Mouse (Mus musculus) embryonic facial prominence, embryonic 14.5 days (tissue): Measurements from ENCODE around the gene Tfcp2l1. TPM values are rescaled to one million over a fixed set of nuclear protein-coding genes. Genes with fewer than 3 reads are reported as not detected.
"Not testable (repeated sequence)": the region's sequence is repeated elsewhere in the genome, so short reads cannot be mapped to it uniquely, and the experiment has no call there.

ENCODE experiments used
- ATAC-seq: fragments of 200-750 bp; cut with Nextera tagmentation; 2 replicates; pipeline ENCODE4 v1.8.0; 2017; ENCODE audit warnings: low read depth, moderate number of reproducible peaks, moderate TSS enrichment
- DNase-seq: peaks from one replicate; pipeline ENCODE4 v3.0.0-alpha.2; 2015; ENCODE audit warnings: low spot score
- H3K27ac ChIP-seq: fragments of 300-500 bp; sonication (generic); replicated peaks from 2 replicates; pipeline ENCODE4 v1.5.1; 2014; ENCODE audit warnings: low read depth, mild to moderate bottlenecking, low read length, moderate library complexity
- H3K27me3 ChIP-seq: fragments of 300-500 bp; sonication (generic); replicated peaks from 2 replicates; pipeline ENCODE4 v1.6.1; 2014; ENCODE audit warnings: low read length; ENCODE audit not compliant: control insufficient read depth, insufficient read depth
- H3K36me3 ChIP-seq: fragments of 300-500 bp; sonication (generic); 2 replicates; pipeline ENCODE4 v1.6.1; 2014; ENCODE audit warnings: low read length, mixed read lengths; ENCODE audit not compliant: control insufficient read depth, insufficient read depth
- H3K4me1 ChIP-seq: fragments of 300-500 bp; sonication (generic); 2 replicates; pipeline ENCODE4 v1.6.1; 2014; ENCODE audit warnings: antibody characterized with exemption, low read length; ENCODE audit not compliant: control insufficient read depth, insufficient read depth
- H3K4me2 ChIP-seq: fragments of 300-500 bp; sonication (generic); 2 replicates; pipeline ENCODE4 v1.6.1; 2014; ENCODE audit warnings: low read depth, mild to moderate bottlenecking, low read length, moderate library complexity, mixed read lengths
- H3K4me3 ChIP-seq: fragments of 300-500 bp; sonication (generic); 2 replicates; pipeline ENCODE4 v1.5.1; 2014; ENCODE audit warnings: low read depth, mild to moderate bottlenecking, low read length
- H3K9ac ChIP-seq: fragments of 300-500 bp; sonication (generic); 2 replicates; pipeline ENCODE4 v1.6.1; 2014; ENCODE audit warnings: low read depth, mild to moderate bottlenecking, low read length, moderate library complexity, mixed read lengths
- H3K9me3 ChIP-seq: fragments of 300-500 bp; sonication (generic); 2 replicates; pipeline ENCODE4 v1.6.1; 2016; ENCODE audit warnings: low read length; ENCODE audit not compliant: control insufficient read depth
- WGBS: fragments of 180-500 bp; shearing (Covaris S2); extraction: QIAGEN DNeasy Blood & Tissue Kit; methylation state at CpG from one replicate; pipeline ENCODE4 v1.1.7; 2014; 5-methylcytosine and 5-hydroxymethylcytosine counted together
- polyA plus RNA-seq: library from polyadenylated mRNA; unstranded; fragments of >200 nt; fragmentation: Nextera tagmentation; extraction: Ambion mirVana; gene quantifications from 2 replicates; pipeline ENCODE4 v1.2.1, GENCODE M21; 2014

Tfcp2l1 gene
- polyA plus RNA-seq, 1 experiment from 2014 or later: 2.8 TPM

DNA sequence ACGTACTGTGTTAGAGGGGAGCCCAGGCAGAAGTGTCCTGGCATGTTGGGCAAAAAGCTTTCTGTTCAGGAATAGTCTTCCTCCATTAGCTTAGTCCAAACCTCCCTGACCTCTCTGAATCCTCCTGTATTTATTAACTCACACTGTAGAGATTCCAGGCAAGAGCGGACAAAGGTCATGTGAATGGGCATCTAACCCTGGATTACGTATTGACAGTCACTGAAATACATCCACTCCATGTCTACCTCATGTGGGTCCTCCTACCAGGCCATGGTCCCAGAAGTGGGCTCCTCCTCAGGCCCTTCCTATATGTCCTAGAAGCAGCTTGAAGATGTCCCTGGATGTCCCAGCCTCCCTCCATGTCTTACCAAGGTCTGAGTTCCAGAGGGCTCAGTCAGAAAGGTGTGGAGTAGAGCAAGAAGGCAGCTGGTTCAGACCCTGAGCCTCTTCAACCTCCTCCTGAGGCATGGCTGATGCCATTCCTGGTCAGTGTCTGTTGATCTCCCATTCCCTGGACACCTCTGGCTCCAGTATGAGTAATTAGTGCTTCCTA lies 14.0 kb upstream of the Tfcp2l1 start:
- H3K36me3 ChIP-seq: peaks cover 17% of the 10 kb centered on the region; the same call in 1 of the 2 replicates
- H3K9ac ChIP-seq: no peak overlapping the region
- H3K4me2 ChIP-seq: no peak overlapping the region
- no peaks in the 10 kb centered on the region for H3K4me1 ChIP-seq
- no peak overlapping the region for H3K27ac ChIP-seq
- WGBS: 92% methylated on average over 3 of the region's 3 CpGs
- no peak for DNase-seq
- H3K4me3 ChIP-seq: no peak overlapping the region
- no peak for ATAC-seq
- no peaks in the 10 kb centered on the region for H3K27me3 ChIP-seq
- no peaks in the 10 kb centered on the region for H3K9me3 ChIP-seq

DNA sequence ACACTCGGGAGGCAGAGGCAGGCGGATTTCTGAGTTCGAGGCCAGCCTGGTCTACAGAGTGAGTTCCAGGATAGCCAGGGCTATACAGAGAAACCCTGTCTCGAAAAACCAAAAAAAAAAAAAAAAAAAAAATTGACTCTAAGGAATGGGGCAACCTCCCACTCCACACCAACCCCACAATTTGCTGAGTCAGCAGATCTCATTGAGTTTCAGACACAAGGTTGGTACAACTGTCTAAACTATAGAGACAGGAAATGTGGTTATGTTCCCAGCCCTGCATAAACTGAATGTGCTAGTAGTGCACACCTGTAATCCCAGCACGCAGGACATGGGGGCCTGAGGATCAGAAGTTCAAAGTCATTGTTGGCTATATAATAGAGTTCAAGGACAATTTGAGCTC lies 6.7 kb upstream of the Tfcp2l1 start:
- H3K9me3 ChIP-seq, H3K4me1 ChIP-seq, H3K9ac ChIP-seq, H3K4me2 ChIP-seq, H3K27me3 ChIP-seq, DNase-seq, ATAC-seq, H3K36me3 ChIP-seq, H3K4me3 ChIP-seq, H3K27ac ChIP-seq: not testable (repeated sequence)
- WGBS: 84% methylated on average over 5 of the region's 5 CpGs

DNA sequence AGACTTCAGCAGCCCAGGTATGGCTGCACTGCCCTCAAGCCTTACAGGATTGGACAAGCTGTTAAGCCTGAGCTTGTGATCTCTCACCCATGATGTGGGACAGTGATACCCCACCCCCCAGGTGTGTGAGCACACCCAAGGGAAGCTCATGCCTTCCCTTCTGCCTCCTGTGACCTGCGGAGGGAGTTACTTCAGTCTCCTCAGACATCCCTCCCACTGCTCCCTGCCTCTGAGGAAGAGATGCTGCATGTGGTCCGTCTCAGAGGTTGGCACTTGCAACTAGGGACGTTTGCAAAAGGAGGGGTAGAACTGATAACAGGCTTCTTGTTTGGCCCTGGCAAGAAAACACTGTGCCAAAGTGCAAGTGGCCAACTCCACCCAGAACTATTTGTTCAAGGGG lies 4.9 kb upstream of the Tfcp2l1 start:
- Histone ChIP-seq H3K9me3 (no peaks in the 10 kb centered on the region), H3K9ac (no peak overlapping the region), H3K36me3 (no peaks in the 10 kb centered on the region), H3K4me1 (no peaks in the 10 kb centered on the region), H3K4me2 (no peak overlapping the region), H3K27me3 (peaks cover 16% of the 10 kb centered on the region), H3K4me3 (no peak overlapping the region), H3K27ac (no peak overlapping the region)
- DNase-seq: no peak
- ATAC-seq: no peak
- 64% methylated on average over 3 of the region's 3 CpGs for WGBS

DNA sequence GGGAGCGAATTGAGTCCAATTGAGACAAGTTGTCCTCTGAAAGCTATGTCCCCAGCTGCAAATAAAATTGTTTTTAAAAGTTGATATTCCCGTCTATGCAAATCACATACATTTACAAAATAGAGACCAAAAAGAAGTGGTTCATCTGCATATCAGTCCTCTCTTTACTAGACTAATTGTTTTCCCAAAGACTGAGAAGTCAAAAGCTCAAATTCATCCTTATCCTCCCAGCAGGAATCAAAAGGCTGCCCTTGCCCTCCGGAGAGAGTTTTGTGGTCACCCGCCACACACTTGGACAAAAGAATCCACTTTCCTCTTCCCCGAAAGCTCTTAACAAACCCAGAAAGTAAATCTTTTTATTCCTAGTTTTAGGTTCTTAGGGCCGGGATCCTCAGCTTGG lies 2.3 kb upstream of the Tfcp2l1 start:
- no peak for DNase-seq
- WGBS: 25% methylated on average over 6 of the region's 6 CpGs

DNA sequence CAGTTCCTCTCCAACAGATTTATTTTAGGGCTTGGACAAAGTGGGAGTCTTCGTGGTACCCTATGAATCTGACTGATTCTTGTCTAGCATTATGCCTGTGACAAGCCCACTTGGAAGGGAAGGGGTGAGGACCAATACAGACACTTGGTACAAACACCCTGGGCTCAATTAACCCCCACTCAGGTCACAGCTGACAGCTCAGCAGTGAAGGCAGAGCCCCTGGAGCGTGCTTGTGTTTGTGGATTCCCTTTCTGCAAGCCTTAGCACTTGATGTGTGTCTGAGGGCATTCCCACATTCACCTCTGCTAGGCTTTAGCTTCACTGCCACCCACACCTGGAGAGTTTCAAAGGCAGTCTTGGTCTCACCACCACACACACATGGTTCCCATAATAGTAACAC lies 1.8 kb upstream of the Tfcp2l1 start:
- Histone ChIP-seq H3K36me3 (no peaks in the 10 kb centered on the region), H3K9me3 (no peaks in the 10 kb centered on the region), H3K9ac (no peak overlapping the region), H3K4me3 (no peak overlapping the region), H3K27me3 (peaks cover 27% of the 10 kb centered on the region), H3K4me2 (no peak overlapping the region), H3K4me1 (no peaks in the 10 kb centered on the region), H3K27ac (no peak overlapping the region)
- DNase-seq (no peak), ATAC-seq (no peak)
- WGBS: 40% methylated on average over 2 of the region's 2 CpGs

More for the DNA sequence above, 2.3 kb upstream of the Tfcp2l1 start:
- ATAC-seq: no peak
- no peaks in the 10 kb centered on the region for H3K9me3 ChIP-seq
- H3K4me3 ChIP-seq: no peak overlapping the region
- no peaks in the 10 kb centered on the region for H3K36me3 ChIP-seq
- no peak overlapping the region for H3K4me2 ChIP-seq
- H3K27ac ChIP-seq: no peak overlapping the region
- H3K9ac ChIP-seq: no peak overlapping the region
- peaks cover 27% of the 10 kb centered on the region for H3K27me3 ChIP-seq
- H3K4me1 ChIP-seq: no peaks in the 10 kb centered on the region

DNA sequence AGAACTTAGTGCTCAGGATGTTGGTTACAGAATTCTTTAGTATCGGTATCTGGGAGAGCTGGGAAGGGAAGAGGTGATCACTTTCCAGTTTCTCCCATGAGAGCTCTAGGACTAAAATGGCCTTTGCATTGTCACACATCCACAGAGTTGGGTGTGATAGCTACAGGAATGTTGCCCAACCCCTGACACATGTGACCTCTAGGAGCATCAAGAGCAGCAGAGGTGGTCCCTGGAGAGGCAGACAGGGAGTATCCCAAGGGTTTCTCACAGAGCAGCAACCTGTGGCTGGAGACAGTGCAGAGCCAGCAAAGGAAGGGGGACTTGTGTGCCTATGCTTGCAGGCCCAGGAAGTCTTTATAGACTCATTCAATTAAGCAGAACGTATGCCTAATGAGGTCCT lies 1.3 kb upstream of the Tfcp2l1 start:
- 76% methylated on average over 2 of the region's 2 CpGs for WGBS
- ATAC-seq (no peak), DNase-seq (no peak)
- Histone ChIP-seq H3K9ac (no peak overlapping the region), H3K27me3 (peaks cover 27% of the 10 kb centered on the region), H3K36me3 (no peaks in the 10 kb centered on the region), H3K4me2 (no peak overlapping the region), H3K4me3 (no peak overlapping the region), H3K4me1 (no peaks in the 10 kb centered on the region), H3K9me3 (no peaks in the 10 kb centered on the region), H3K27ac (no peak overlapping the region)

DNA sequence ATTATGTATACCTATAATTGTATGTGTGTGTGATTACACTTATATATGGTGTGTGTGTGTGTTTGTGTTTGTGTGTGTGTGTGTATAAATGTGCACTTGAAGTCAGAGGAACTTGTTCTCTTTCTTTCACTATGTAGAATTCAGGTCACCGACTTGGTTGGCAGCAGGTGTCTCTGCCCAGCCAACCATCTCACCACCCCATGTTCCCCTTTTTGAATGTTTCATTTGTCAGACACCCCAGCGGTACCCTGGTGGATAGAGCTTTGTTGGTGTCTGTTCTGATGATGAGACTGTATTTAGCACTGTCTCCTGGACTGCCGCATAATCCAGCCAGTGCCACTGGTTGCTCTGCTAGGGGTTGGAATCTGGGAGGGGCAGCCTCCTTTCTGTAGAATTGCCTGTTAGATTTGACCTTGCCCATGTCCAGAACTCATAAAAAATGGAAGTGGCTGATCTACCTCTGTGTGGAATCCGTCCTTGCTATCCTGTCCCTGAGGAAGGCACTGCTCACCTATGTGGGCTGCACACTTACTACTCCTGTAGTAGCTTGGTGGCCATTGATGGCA lies 5.8 kb downstream of the Tfcp2l1 start:
- no peak for DNase-seq
- Histone ChIP-seq H3K9me3 (no peaks in the 10 kb centered on the region), H3K9ac (no peak overlapping the region), H3K27ac (no peak overlapping the region), H3K4me1 (no peaks in the 10 kb centered on the region), H3K36me3 (no peaks in the 10 kb centered on the region), H3K4me3 (no peak overlapping the region), H3K4me2 (no peak overlapping the region), H3K27me3 (peaks cover 5% of the 10 kb centered on the region; the same call in 1 of the 2 replicates)
- ATAC-seq: no peak
- 71% methylated on average over 4 of the region's 4 CpGs for WGBS

DNA sequence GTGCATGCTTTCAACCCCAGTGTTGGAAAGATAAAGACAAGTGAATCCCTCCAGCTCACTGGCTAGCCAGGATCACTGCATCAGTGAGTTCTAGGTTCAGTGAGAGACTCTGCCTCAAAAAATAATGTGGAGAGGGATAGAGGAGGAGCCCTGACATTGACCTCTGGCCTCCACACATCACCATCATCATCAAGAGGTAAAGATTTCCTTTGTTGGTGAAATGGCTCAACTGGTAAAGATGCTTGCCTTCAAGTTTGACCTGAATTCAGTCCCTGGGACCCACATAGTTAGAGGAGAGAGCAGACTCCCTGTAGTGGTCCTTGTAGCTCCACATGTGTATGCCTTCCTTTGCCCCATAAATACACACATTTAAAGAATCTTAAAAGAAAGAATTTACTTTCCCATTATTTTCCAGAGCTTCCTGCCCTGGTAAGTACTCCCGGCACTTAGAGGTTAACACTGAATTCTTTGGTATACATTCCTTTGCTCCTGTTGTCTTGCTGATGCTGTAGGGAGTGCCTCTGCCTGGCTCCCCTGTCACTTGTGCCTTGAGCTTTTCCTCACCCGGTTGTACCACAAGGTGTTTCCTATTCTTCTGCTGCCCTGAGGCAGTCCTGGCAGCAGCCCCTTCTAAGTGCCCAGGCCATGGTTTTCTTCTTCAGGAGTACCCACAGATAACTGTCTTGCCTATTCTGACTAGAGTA lies 14.7 kb downstream of the Tfcp2l1 start:
- no peak for DNase-seq
- Histone ChIP-seq H3K4me3 (no peak overlapping the region), H3K4me2 (no peak overlapping the region), H3K36me3 (no peaks in the 10 kb centered on the region), H3K4me1 (no peaks in the 10 kb centered on the region), H3K9me3 (no peaks in the 10 kb centered on the region), H3K27me3 (no peaks in the 10 kb centered on the region), H3K9ac (no peak overlapping the region), H3K27ac (no peak overlapping the region)
- 58% methylated on average over 2 of the region's 2 CpGs for WGBS
- no peak for ATAC-seq
